Mouse (Mus musculus) heart, postnatal 0 days (tissue): ENCODE results near the gene Bcas1. TPM values are rescaled to one million over a fixed set of nuclear protein-coding genes. Genes with fewer than 3 reads are reported as not detected.

Experiments
- ATAC-seq: fragments of 200-750 bp; cut with Nextera tagmentation; 2 replicates; pipeline ENCODE4 v1.8.0; 2017; ENCODE audit warnings: low read depth, moderate number of reproducible peaks, moderate library complexity; ENCODE audit not compliant: insufficient read depth
- DNase-seq: peaks from one replicate; pipeline ENCODE4 v3.0.0-alpha.2; 2016; ENCODE audit warnings: low spot score
- H3K27ac ChIP-seq: fragments of 300-500 bp; sonication (generic); 2 replicates; pipeline ENCODE4 v1.5.1; 2014; ENCODE audit warnings: low read depth, mild to moderate bottlenecking
- H3K27me3 ChIP-seq: fragments of 300-500 bp; sonication (generic); 2 replicates; pipeline ENCODE4 v1.6.1; 2014; ENCODE audit warnings: low read length, mixed read lengths; ENCODE audit not compliant: control insufficient read depth, insufficient read depth
- H3K36me3 ChIP-seq: fragments of 300-500 bp; sonication (generic); replicated peaks from 2 replicates; pipeline ENCODE4 v1.6.1; 2014; ENCODE audit warnings: low read length, mixed read lengths; ENCODE audit not compliant: control insufficient read depth, insufficient read depth
- H3K4me1 ChIP-seq: fragments of 300-500 bp; sonication (generic); 2 replicates; pipeline ENCODE4 v1.6.1; 2014; ENCODE audit warnings: antibody characterized with exemption; ENCODE audit not compliant: control insufficient read depth, insufficient read depth
- H3K4me2 ChIP-seq: fragments of 300-500 bp; sonication (generic); 2 replicates; pipeline ENCODE4 v1.6.1; 2014; ENCODE audit warnings: low read depth, mild to moderate bottlenecking, low read length, moderate library complexity
- H3K4me3 ChIP-seq: fragments of 300-500 bp; sonication (generic); 2 replicates; pipeline ENCODE4 v1.5.1; 2014; ENCODE audit warnings: low read depth, low read length
- H3K9ac ChIP-seq: fragments of 300-500 bp; sonication (generic); replicated peaks from 2 replicates; pipeline ENCODE4 v1.6.1; 2014; ENCODE audit warnings: low read depth, low read length, mixed read lengths
- H3K9me3 ChIP-seq: fragments of 300-500 bp; sonication (generic); replicated peaks from 2 replicates; pipeline ENCODE4 v1.6.1; 2016; ENCODE audit warnings: low read length; ENCODE audit not compliant: control insufficient read depth
- CTCF ChIP-seq: IDR thresholded peaks from 2 replicates; pipeline ENCODE4 v1.5.1; 2016; ENCODE audit warnings: antibody characterized with exemption, control low read depth, low read depth
- EP300 ChIP-seq: IDR thresholded peaks from 2 replicates; pipeline ENCODE4 v1.6.1; 2016; ENCODE audit warnings: antibody characterized with exemption, low read depth
- WGBS: fragments of 180-500 bp; shearing (Covaris S2); extraction: QIAGEN DNeasy Blood & Tissue Kit; methylation state at CpG from one replicate; pipeline ENCODE4 v1.1.7; 2014; 5-methylcytosine and 5-hydroxymethylcytosine counted together
- polyA plus RNA-seq: library from polyadenylated mRNA; unstranded; fragments of >200 nt; fragmentation: Nextera tagmentation; extraction: Ambion mirVana; gene quantifications from 2 replicates; pipeline ENCODE4 v1.2.1, GENCODE M21; 2015
- total RNA-seq: library from RNA; depleted of rRNA; stranded (reverse); fragments of >200 nt; gene quantifications from 2 replicates; pipeline ENCODE4 v1.2.3, GENCODE M21; 2014; ENCODE audit warnings: low replicate concordance; rRNA removed

Bcas1 gene
- total and polyA plus RNA-seq, 2 experiments from 2014 or later, result 0.45 TPM; not detected in 1

- Histone ChIP-seq H3K27ac (peak overlapping the region; percentile 64), H3K9ac (no peak overlapping the region), H3K9me3 (no peaks in the 10 kb centered on the region), H3K4me1 (0 out of 2 replicates have a peak, but pooled peaks cover 3% of the 10 kb centered on the region), H3K4me2 (no peak overlapping the region), H3K4me3 (no peak overlapping the region), H3K36me3 (no peaks in the 10 kb centered on the region), H3K27me3 (no peaks in the 10 kb centered on the region)
- DNase-seq (peak; percentile 42), ATAC-seq (no peak)
- WGBS, result 56% methylated on average over 7 of the region's 7 CpGs
- TF ChIP-seq EP300 (no peak), CTCF (no peak)
Observed at GRCm38 (mm10) chr2:170307589-170308021, 120.0 kb downstream of the Bcas1 start.

GRCm38 (mm10) chr2:170306637-170307320 is 120.9 kb downstream of the Bcas1 start:
- no peak overlapping the region for H3K4me2 ChIP-seq
- no peaks in the 10 kb centered on the region for H3K36me3 ChIP-seq
- TF ChIP-seq EP300 (no peak), CTCF (no peak)
- WGBS, result 71% methylated on average over 9 of the region's 9 CpGs
- no peak for DNase-seq
- no peaks in the 10 kb centered on the region for H3K9me3 ChIP-seq
- no peak overlapping the region for H3K9ac ChIP-seq
- H3K27me3 ChIP-seq, result no peaks in the 10 kb centered on the region
- H3K27ac ChIP-seq, result no peak overlapping the region
- no peak for ATAC-seq
- H3K4me1 ChIP-seq, result 0 out of 2 replicates have a peak, but pooled peaks cover 3% of the 10 kb centered on the region
- H3K4me3 ChIP-seq, result no peak overlapping the region

GRCm38 (mm10) chr2:170304766-170305165 is 122.9 kb downstream of the Bcas1 start:
- Histone ChIP-seq H3K9me3 (no peaks in the 10 kb centered on the region), H3K27me3 (no peaks in the 10 kb centered on the region), H3K4me3 (no peak overlapping the region), H3K27ac (no peak overlapping the region), H3K4me2 (no peak overlapping the region), H3K4me1 (0 out of 2 replicates have a peak, but pooled peaks cover 3% of the 10 kb centered on the region), H3K9ac (no peak overlapping the region), H3K36me3 (no peaks in the 10 kb centered on the region)
- DNase-seq (no peak), ATAC-seq (no peak)
- TF ChIP-seq EP300 (no peak), CTCF (no peak)
- 76% methylated on average over 12 of the region's 12 CpGs for WGBS

- no peak for TF ChIP-seq EP300
- TF ChIP-seq CTCF, result no peak
- WGBS, result 74% methylated on average over 7 of the region's 7 CpGs
- no peak for DNase-seq
- no peak for ATAC-seq
- Histone ChIP-seq H3K9ac (no peak overlapping the region), H3K27me3 (no peaks in the 10 kb centered on the region), H3K9me3 (no peaks in the 10 kb centered on the region), H3K4me1 (0 out of 2 replicates have a peak, but pooled peaks cover 3% of the 10 kb centered on the region), H3K4me3 (no peak overlapping the region), H3K36me3 (no peaks in the 10 kb centered on the region), H3K27ac (no peak overlapping the region), H3K4me2 (no peak overlapping the region)
Observed at GRCm38 (mm10) chr2:170303595-170303994, 124.0 kb downstream of the Bcas1 start.

- Histone ChIP-seq H3K36me3 (no peaks in the 10 kb centered on the region), H3K9me3 (no peaks in the 10 kb centered on the region), H3K4me1 (no peaks in the 10 kb centered on the region), H3K27ac (no peak overlapping the region), H3K9ac (no peak overlapping the region), H3K27me3 (no peaks in the 10 kb centered on the region), H3K4me3 (no peak overlapping the region), H3K4me2 (no peak overlapping the region)
- no peak for TF ChIP-seq CTCF
- no peak for TF ChIP-seq EP300
- ATAC-seq (no peak), DNase-seq (no peak)
- 76% methylated on average over 8 of the region's 8 CpGs for WGBS
Observed at GRCm38 (mm10) chr2:170302825-170303224, 124.8 kb downstream of the Bcas1 start.

Other genes starting within 250 kb of the Bcas1 start
- gene Pfdn4, start 68.6 kb upstream of the Bcas1 start, total RNA-seq, result 11.4 and 30.2 TPM in 2 replicates
- gene Pfdn4, start 68.6 kb upstream of the Bcas1 start, polyA plus RNA-seq, result 42.1 and 46.2 TPM in 2 replicates
- gene Cyp24a1, start 69.3 kb upstream of the Bcas1 start, total RNA-seq, result not detected in 2 replicates
- not detected in 2 replicates for gene Cyp24a1, start 69.3 kb upstream of the Bcas1 start, polyA plus RNA-seq
- gene 4930470P17Rik, start 174.2 kb upstream of the Bcas1 start, total RNA-seq, result not detected in 2 replicates
- not detected in 2 replicates for gene 4930470P17Rik, start 174.2 kb upstream of the Bcas1 start, polyA plus RNA-seq